Mouse (Mus musculus) c-Kit-positive CD71-positive TER-119-negative erythroid progenitor cells, embryonic 14.5 days (primary cell): Measurements from ENCODE around the gene Rbp4.

Source experiments
- DNase-seq: peaks from one replicate; pipeline ENCODE4 v3.0.0-alpha.2; 2013; ENCODE audit warnings: low read depth

Rbp4 gene

GRCm38 (mm10) chr19:38125219-38125610 lies at the start of gene Rbp4:
Gene Rbp4 (minus strand): TSS chr19:38125281.
- no peak for DNase-seq

- DNase-seq: no peak
These were observed 39.6 kb upstream of the Rbp4 start for GRCm38 (mm10) chr19:38164633-38165032.

GRCm38 (mm10) chr19:38161648-38162354 lies 36.7 kb upstream of the Rbp4 start:
- no peak for DNase-seq

GRCm38 (mm10) chr19:38156243-38156642 lies 31.2 kb upstream of the Rbp4 start:
- DNase-seq: no peak

- no peak for DNase-seq
These were observed 18.6 kb upstream of the Rbp4 start for GRCm38 (mm10) chr19:38143540-38144271.

- DNase-seq: no peak
These were observed 9.7 kb upstream of the Rbp4 start for GRCm38 (mm10) chr19:38134806-38135205.

GRCm38 (mm10) chr19:38133986-38134385 lies 8.9 kb upstream of the Rbp4 start:
- no peak for DNase-seq

GRCm38 (mm10) chr19:38132481-38132880 lies 7.4 kb upstream of the Rbp4 start, which contains the start of gene Pde6c:
Gene Pde6c (plus strand): TSS chr19:38132781.
- no peak for DNase-seq

GRCm38 (mm10) chr19:38126656-38127055 lies 1.6 kb upstream of the Rbp4 start:
- no peak for DNase-seq

GRCm38 (mm10) chr19:38124401-38125218 lies 471 bp downstream of the Rbp4 start:
- no peak for DNase-seq

- no peak for DNase-seq
These were observed 1.2 kb downstream of the Rbp4 start for GRCm38 (mm10) chr19:38123921-38124320.

- DNase-seq: no peak
These were observed 4.8 kb downstream of the Rbp4 start for GRCm38 (mm10) chr19:38120123-38120760.

- DNase-seq: no peak
These were observed 10.1 kb downstream of the Rbp4 start for GRCm38 (mm10) chr19:38114834-38115491.

- DNase-seq: no peak
These were observed 12.5 kb downstream of the Rbp4 start for GRCm38 (mm10) chr19:38112575-38112974.

GRCm38 (mm10) chr19:38111056-38111455 lies 14.0 kb downstream of the Rbp4 start:
- DNase-seq: no peak

- DNase-seq: no peak
These were observed 15.4 kb downstream of the Rbp4 start for GRCm38 (mm10) chr19:38109506-38110242.

- no peak for DNase-seq
These were observed 17.2 kb downstream of the Rbp4 start for GRCm38 (mm10) chr19:38107871-38108270.

- DNase-seq: no peak
These were observed 28.0 kb downstream of the Rbp4 start, which contains the start of gene Ffar4 for GRCm38 (mm10) chr19:38096858-38097758. Gene Ffar4 (plus strand): TSS chr19:38097071.

- DNase-seq: no peak
These were observed 28.9 kb downstream of the Rbp4 start for GRCm38 (mm10) chr19:38096231-38096630.

- DNase-seq: no peak
These were observed 33.5 kb downstream of the Rbp4 start for GRCm38 (mm10) chr19:38091512-38091985.
